Mouse (Mus musculus) 3134 (cell line): Measurements from ENCODE around the gene Olfr127.
"Not testable (repeated sequence)": the region's sequence is repeated elsewhere in the genome, so short reads cannot be mapped to it uniquely, and the experiment has no call there.

Experiments
- DNase-seq: peaks from one replicate; pipeline ENCODE4 v3.0.0-alpha.2; 2011; ENCODE audit warnings: low spot score; ENCODE audit not compliant: insufficient read length; ENCODE audit errors: extremely low read depth

Olfr127 gene

DNA sequence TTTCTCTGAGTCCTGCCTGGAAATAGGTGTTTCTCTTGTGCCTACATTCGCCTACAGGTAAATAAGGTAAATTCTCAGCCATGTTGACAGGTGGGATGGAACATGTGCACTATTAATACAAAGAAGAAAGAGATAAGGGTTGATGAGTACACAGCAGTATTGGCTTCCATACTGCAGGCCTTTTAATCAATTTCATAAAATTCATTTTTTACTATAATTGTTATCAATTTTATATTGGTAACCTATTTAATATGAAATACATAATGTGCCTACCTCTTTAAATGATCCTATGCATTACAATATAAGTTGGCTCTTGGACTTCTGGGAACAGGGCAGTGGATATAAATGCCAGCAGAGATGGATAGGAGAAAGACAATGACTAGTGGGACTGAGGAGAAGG lies at the start of gene Olfr127:
Gene Olfr127 (plus strand): TSS at position 301 of the 400 bp plus-strand sequence.
- DNase-seq, result no peak

- no peak for DNase-seq
Measured at GRCm38 (mm10) chr17:37863901-37864300, 36.3 kb upstream of the Olfr127 start.

GRCm38 (mm10) chr17:37869676-37870205 lies 30.5 kb upstream of the Olfr127 start:
- no peak for DNase-seq

GRCm38 (mm10) chr17:37873830-37874229 lies 26.4 kb upstream of the Olfr127 start:
- DNase-seq, result no peak

DNA sequence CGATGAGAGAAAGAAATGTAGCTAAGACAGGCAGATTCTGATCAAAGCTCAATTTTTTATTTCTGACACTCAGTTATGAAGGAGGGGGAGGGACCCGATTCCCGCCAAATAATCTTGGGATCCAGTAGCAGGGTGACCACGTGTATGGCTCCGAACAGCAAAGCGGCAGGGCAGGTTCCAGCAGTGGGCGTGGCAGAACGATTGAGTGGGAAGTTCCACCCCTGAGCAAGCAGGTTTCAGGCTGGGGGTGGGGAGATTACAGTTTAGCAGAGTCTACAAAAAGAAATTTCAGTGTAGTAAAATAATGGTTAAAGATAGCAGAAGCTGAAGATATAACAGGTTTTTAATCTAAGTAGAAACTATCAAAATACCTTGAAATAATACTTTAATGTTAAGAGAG lies 6.6 kb downstream of the Olfr127 start:
- DNase-seq, result not testable (repeated sequence)

GRCm38 (mm10) chr17:37920248-37920647 lies 20.0 kb downstream of the Olfr127 start, which contains the start of gene Olfr128:
Olfr128 (plus strand) TSS chr17:37920548.
- DNase-seq, result no peak

DNA sequence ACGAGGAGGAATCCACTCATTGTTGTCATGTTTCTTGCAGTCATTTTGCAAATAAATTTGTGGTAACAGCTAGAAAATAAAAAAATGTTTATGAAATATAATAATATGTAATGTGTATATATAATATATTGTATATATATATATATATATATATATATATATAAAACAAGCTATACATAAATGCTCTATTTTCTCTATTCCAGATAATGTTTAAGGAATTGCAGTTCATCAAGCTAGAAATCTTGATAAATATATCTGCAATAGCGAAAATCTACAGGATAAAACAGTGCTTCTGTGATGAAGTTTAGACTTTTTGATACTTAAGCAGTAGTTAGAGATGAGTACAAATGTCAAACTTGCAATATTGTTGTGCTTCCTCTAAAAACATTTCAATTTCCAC lies 52.7 kb downstream of the Olfr127 start, which contains the start of gene Olfr761:
Gene Olfr761 (minus strand): TSS at position 101 of the 400 bp plus-strand sequence.
- no peak for DNase-seq
